Mouse (Mus musculus) kidney, postnatal 14 days (tissue): ENCODE results near the gene Chit1.

Experiments used
- DNase-seq: peaks from one replicate; pipeline ENCODE4 v3.0.0; 2022; ENCODE audit warnings: mixed read lengths

Gene Chit1

GRCm38 (mm10) chr1:134110979-134111378, at the start of gene Chit1:
Gene Chit1, plus strand, starts transcription at chr1:134111242.
- DNase-seq = no peak

GRCm38 (mm10) chr1:134061915-134062314, 49.1 kb upstream of the Chit1 start:
- DNase-seq = no peak

GRCm38 (mm10) chr1:134062411-134063085, 48.5 kb upstream of the Chit1 start:
- DNase-seq = peak; percentile 39

DNA sequence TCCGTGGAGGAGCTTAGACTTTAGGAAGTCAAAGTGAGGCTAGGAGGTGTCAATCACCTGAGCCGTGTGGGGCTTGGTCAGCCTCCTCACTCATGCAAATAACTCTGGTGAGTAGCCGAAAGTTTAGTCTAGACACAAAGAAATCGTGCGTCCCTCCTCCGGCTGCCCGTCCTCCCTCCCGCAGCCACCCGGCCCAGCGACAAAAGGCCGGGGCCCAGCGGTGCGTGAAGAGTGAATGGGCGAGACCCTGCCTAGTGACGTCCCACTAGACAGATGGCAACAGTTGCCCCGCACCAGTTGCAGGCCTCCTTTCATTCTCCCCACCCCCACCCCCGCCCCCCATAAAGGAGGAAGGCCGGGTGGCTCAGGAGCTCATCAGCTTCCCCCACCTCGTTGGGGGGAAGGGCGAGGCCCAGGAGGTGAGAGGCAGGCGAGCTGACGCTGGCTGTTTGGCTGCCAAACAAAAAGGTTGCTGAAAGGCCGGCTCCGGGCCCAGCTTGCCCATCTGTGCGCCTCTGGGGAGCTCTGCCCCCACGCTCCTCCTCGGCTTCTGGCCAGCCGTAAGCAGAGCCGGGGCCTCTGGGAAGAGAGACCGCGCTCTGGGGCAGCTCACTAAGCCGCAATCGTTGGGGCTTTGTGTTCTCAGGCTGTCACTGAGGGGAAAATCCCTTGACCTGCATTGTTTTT, 47.8 kb upstream of the Chit1 start:
- peak; percentile 73 for DNase-seq

GRCm38 (mm10) chr1:134063773-134064125, 47.3 kb upstream of the Chit1 start:
- peak; percentile 61 for DNase-seq

GRCm38 (mm10) chr1:134064296-134064831, 46.7 kb upstream of the Chit1 start:
- DNase-seq = no peak

DNA sequence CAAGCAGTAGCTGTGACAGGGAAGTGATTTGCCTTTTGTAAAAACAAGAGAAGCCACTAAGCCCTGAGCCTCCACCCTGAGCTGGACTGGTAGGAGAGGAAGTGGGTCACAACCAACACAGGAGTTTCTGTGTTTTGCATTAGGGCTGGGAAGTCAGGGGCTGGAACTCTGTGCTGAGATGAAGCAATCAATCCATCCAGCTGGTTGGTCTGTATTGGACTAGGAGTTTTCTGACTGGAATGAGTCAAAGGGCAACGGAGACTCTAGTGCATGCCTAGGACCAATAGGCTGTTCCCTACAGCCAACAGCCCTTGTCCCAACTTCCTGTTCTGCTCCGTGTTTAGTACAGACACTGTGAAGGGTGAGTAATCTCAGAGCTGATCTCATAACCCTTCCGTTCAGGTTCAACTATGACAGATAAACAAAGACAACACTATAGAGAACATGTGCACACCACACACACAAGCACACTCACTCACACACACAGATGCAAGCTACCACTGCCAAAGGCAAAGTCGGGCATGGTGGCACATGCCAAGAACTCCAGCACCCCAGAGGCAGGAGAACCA, 45.7 kb upstream of the Chit1 start:
- DNase-seq = no peak

DNA sequence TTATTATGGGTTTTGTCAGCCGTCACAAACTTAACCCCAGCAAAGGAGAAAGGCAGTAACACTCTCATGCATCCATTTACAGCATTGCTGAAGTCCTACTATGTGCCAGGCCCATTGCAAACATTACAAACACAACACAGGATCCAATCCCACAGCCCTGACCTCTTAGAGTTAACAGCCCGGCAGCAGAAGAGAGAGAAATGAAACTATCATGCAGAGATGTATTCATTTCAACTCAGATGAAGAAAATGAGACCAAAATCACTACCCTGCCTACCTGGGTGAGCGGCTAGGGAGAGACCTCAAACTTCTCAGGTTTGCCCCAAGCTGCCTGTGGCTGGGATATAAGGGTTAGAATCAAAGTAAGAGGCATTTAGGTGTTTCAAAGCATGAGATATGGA, 44.5 kb upstream of the Chit1 start:
- DNase-seq = no peak

- DNase-seq = peak; percentile 75
Observed at GRCm38 (mm10) chr1:134067143-134067619, 43.9 kb upstream of the Chit1 start.

DNA sequence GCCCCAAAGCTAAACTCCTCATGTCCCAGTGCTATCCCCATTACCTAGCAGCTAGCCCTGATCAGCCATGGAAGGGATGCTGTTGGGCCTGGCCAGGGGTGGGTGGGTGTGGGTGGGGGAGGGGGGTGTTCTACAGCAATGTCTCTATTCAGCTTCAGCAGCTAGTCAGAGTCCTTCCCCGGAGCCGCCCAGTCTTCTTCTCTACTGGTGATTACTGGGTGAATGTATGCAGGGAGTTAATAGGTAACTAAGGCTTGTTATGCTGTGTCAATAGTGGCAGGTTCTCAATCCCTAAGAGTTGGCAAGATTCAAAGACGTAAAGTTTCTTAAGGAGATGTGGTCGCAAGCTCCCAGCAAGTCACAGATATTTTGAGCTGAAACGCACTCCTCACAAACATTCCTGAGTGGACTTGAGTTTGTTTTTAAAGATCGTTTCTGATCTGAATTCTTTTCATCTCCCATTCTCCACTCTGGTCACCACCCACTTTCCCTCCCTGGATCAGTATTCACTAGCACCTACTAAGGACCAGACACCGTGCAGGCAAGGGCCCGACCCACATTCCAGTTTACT, 40.9 kb upstream of the Chit1 start:
- no peak for DNase-seq

DNA sequence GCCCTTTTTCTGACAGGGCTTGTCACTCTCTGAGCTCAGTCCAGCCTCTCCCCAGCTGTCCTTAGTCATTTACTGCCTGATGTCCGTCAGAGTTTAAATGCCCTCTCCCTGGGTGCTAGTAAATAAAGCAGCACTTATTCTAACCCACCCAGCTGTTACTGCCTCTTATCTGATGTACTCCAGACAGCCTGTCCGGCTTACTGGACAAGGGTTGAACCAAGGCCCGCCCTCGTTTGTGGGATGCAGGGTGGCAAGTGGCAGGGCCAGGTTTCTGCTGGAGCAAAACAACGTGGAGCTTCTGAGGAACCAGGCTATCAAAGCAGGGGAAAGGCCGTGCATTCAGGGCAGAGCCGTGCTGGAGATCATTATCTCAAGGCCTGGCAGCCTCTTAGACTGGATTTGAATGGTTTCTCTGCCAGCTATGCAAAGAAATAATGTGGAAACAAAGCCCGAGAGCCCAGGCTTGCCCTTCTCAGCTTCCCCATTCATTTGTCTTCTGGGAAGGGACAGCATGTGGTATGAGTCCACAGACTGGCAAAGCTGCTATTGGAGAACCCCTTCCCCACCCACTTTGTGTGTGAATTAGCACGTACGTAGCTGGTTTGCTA, 39.5 kb upstream of the Chit1 start:
- peak; percentile 59 for DNase-seq

DNA sequence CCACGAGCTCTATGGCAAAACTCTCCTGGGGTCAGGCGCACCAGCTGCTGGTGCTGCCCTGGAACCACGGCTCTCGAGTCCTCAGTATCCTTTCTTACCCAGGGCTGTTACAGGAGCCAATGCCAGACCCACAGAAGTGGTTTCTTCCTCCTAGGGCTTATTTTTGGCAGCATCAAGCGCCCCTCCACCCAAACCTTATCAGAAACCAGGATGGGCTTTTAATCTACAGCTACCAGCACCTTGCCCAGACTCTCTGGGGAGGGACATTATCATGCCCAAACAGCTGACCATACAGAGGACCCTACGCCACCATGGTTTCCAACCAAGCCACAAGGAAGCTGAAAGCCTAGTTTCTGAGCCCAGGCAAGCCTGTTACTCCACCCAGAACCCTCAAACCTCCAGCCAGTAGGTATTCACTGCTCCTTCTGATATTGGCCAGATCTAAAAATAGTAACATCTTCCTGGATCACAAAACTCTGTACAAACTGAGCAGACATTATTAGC, 37.9 kb upstream of the Chit1 start:
- no peak for DNase-seq

DNA sequence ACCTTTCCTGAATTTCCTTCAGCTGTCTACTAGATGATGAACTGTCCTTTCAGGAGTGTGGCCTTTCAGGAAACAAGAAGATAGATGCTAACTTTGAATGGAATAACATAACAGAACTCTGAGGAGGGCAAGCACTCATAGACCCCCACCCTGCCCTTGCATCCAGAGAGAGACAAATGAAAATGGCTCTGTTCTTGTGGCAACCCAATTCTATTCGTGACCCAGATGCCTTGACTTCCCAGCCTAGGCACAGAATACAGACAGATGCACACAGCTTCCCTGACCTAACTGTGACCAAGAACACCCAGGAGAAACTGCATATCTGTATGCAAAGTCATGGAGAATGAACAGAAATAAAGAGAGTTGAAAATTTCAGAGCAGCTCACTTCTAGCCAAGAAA, 37.4 kb upstream of the Chit1 start:
- DNase-seq = no peak

DNA sequence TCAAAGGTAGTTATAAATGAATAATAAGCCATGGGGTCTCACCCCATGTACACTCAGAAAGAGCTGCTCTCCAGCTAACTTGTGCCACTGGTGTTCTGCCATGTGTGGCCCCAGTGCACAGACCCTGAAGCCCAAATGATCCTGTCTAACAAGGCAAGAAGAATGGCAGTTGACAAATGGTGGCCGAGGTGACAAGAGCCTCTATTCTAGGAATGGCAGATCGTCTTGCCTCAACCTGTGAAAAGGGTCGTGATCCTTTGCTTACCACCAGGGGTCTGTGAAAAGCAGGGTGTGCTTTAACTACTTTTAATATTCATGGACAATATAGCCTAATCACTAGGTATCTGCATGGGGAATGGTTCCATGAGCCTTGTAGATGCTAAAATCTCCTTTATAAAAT, 36.9 kb upstream of the Chit1 start:
- no peak for DNase-seq

GRCm38 (mm10) chr1:134074606-134075005, 36.4 kb upstream of the Chit1 start:
- DNase-seq = no peak

GRCm38 (mm10) chr1:134075532-134075931, 35.5 kb upstream of the Chit1 start:
- DNase-seq = no peak

DNA sequence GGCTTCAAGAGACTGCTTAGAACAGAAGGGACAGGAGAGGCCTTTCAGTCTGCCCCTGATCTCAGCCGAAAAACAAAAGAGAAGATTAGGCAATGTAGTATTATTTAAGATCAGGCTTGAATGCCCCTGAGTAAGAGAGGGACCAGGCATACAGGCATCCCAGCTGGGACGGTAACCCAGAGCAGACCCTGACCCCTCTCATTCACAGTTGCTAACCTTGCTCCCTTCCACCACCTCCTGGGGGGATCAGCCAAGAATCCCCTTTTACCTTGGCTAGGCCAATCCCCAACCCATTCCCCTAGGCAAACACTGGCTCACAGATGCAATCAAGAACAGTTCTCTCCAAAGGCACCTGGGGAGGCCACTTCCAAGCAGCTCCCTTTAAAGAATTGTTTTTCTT, 34.3 kb upstream of the Chit1 start:
- DNase-seq = no peak

GRCm38 (mm10) chr1:134077389-134078060, 33.5 kb upstream of the Chit1 start:
- peak; percentile 63 for DNase-seq

DNA sequence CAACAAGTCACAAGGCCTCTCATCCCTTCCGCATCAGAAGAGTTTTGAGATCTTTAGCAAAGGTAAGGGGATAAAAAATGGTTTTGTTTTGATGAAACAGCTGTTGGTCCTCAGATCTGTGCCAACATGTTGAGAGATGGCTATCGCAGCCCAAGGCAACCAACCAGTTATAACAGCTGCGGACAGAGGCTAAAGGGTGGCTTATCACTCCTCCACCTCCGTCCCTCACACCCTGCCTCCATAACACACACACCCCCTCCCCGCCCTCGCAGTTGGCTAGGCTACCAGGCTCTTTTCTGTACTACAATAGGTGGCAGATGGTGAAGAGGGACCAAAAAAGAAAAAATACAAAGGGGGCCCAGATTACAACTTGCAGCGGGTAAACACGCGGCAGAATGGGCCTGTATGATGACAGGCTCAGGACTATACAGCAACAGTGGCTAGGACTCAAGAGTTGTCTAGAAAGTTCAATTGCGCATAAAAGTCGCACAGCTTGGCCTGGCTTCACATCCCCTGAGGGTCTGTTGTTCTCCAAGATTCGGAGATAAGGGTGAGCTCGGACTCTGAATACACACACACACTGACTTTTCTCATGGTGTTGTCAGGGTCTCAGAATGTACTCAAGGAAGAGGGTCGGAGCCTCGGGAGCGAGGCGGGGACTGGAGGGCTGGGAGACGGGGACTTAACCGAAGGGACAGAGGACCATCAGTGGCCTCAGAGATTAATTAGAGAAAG, 32.8 kb upstream of the Chit1 start:
- no peak for DNase-seq

- DNase-seq = peak; percentile 99
Observed at GRCm38 (mm10) chr1:134078802-134079476, 32.1 kb upstream of the Chit1 start, which contains the start of gene Btg2. Gene Btg2, minus strand, starts transcription at chr1:134079120.
